Mouse (Mus musculus): ENCODE measurements around the gene Fry. TPM values are rescaled to one million over a fixed set of nuclear protein-coding genes. Genes with fewer than 3 reads are reported as not detected.

Gene Fry
- total RNA-seq, 2 experiments from 2014 or later: 134 to 136 TPM

Other genes starting within 250 kb of the Fry start
- not detected for gene Rxfp2, start 100.0 kb upstream of the Fry start, total RNA-seq (2021)

Measured in heart, postnatal 36 days (tissue).